Comparison of ENCODE assay signal across 11 mouse cellular contexts in genomic region chr6:36880643-36881263, GRCm38 (mm10).
DNase-seq lines count a peak whose midpoint lies in the region; ATAC-seq and TF ChIP-seq lines count a peak whose summit lies in the region.
"Had no signal": no experiment of that assay in that cellular context is flagged by ENCODE, and none has a peak within 500 bp of the region (broad histone marks: within the 10 kb centered on the region; RNA-seq: fewer than 3 reads in every experiment).

No protein-coding gene starts in this region.

- DNase-seq in heart, embryonic 10.5 days (ENCODE audit: low spot score): no peak
- no peak for DNase-seq in heart, adult 18-20 months
- peak; percentile 8 for DNase-seq in forebrain, postnatal 0 days
- DNase-seq in retina, postnatal 1 day: peak; percentile 24
- no peak for DNase-seq in thymus, adult 2 months
- DNase-seq in thymus, postnatal 36 days: no peak
- DNase-seq in layer of hippocampus, postnatal 10 days (ENCODE audit: low spot score in 2 of 2): no peak
- DNase-seq: heart, postnatal 14 days; liver, postnatal 0 days had no signal

- peak; percentile 23; the same call in 1 of the 2 replicates for ATAC-seq in forebrain, postnatal 0 days
- ATAC-seq in limb, embryonic 15.5 days (ENCODE audit: insufficient number of reproducible peaks, low FRiP score, low TSS enrichment, low read depth): 0 out of 2 replicates have a peak, but pooled peaks have one; percentile 30
- ATAC-seq: liver, postnatal 0 days had no signal

- H3K27me3 ChIP-seq in heart, embryonic 10.5 days (ENCODE audit: insufficient read depth, poor library complexity, severe bottlenecking): no peaks in the 10 kb centered on the region
- no peaks in the 10 kb centered on the region for H3K27me3 ChIP-seq in forebrain, postnatal 0 days (ENCODE audit: insufficient read depth, low read length)
- no peaks in the 10 kb centered on the region for H3K27me3 ChIP-seq in limb, embryonic 15.5 days
- no peaks in the 10 kb centered on the region for H3K27me3 ChIP-seq in thymus, adult 2 months (ENCODE audit: control insufficient read depth, insufficient read depth, low read length)

- H3K27ac ChIP-seq in heart, embryonic 10.5 days: peak overlapping the region; percentile 38
- 0 out of 2 replicates have a peak overlapping the region, but pooled peaks have one; percentile 11 for H3K27ac ChIP-seq in forebrain, postnatal 0 days (ENCODE audit: low read depth, low read length)
- H3K27ac ChIP-seq in limb, embryonic 15.5 days: peak overlapping the region; percentile 59
- no peak overlapping the region for H3K27ac ChIP-seq in thymus, adult 2 months (ENCODE audit: control insufficient read depth, insufficient read depth, low read length)

- H3K4me2 ChIP-seq in forebrain, postnatal 0 days (ENCODE audit: low read depth): no peak overlapping the region
- no peak overlapping the region for H3K4me2 ChIP-seq in limb, embryonic 15.5 days

- H3K4me3 ChIP-seq in heart, embryonic 10.5 days: no peak overlapping the region
- H3K4me3 ChIP-seq in forebrain, postnatal 0 days (ENCODE audit: low read depth, low read length): no peak overlapping the region
- no peak overlapping the region for H3K4me3 ChIP-seq in limb, embryonic 15.5 days
- H3K4me3 ChIP-seq in thymus, adult 2 months (ENCODE audit: control insufficient read depth, insufficient read depth, low read length): no peak overlapping the region
- H3K4me3 ChIP-seq: myocyte had no signal

- peaks cover 4% of the 10 kb centered on the region; the same call in 1 of the 2 replicates for H3K4me1 ChIP-seq in heart, embryonic 10.5 days
- peaks cover 14% of the 10 kb centered on the region; the same call in 1 of the 2 replicates for H3K4me1 ChIP-seq in forebrain, postnatal 0 days (ENCODE audit: insufficient read depth)
- peaks cover 12% of the 10 kb centered on the region; the same call in 1 of the 2 replicates for H3K4me1 ChIP-seq in limb, embryonic 15.5 days
- no peaks in the 10 kb centered on the region for H3K4me1 ChIP-seq in thymus, adult 2 months (replicated peaks; ENCODE audit: control insufficient read depth, insufficient read depth, low read length)

- H3K36me3 ChIP-seq in heart, embryonic 10.5 days: no peaks in the 10 kb centered on the region
- H3K36me3 ChIP-seq in forebrain, postnatal 0 days (ENCODE audit: insufficient read depth): no peaks in the 10 kb centered on the region
- no peaks in the 10 kb centered on the region for H3K36me3 ChIP-seq in limb, embryonic 15.5 days
- H3K36me3 ChIP-seq in thymus, adult 2 months (ENCODE audit: control insufficient read depth, insufficient read depth, low read length): no peaks in the 10 kb centered on the region

- TF ChIP-seq CTCF in forebrain, postnatal 0 days (IDR thresholded peaks at IDR 0.05; ENCODE audit: low read depth): no peak
- no peak for TF ChIP-seq CTCF in thymus, adult 2 months (IDR thresholded peaks at IDR 0.05; ENCODE audit: borderline replicate concordance, control insufficient read depth, extremely low read depth, insufficient read depth, low read length, poor library complexity)

- 54% methylated on average over 7 of the region's 7 CpGs for WGBS in heart, embryonic 10.5 days
- WGBS in forebrain, postnatal 0 days: 13% methylated on average over 7 of the region's 7 CpGs
- WGBS in limb, embryonic 15.5 days: 34% methylated on average over 7 of the region's 7 CpGs
- WGBS in thymus, adult 2 months: 89% methylated on average over 7 of the region's 7 CpGs

- H3K9ac ChIP-seq in forebrain, postnatal 0 days: no peak overlapping the region
- no peak overlapping the region for H3K9ac ChIP-seq in limb, embryonic 15.5 days
- H3K9ac ChIP-seq: liver, postnatal 0 days had no signal

- TF ChIP-seq POLR2A in thymus, adult 2 months (IDR thresholded peaks at IDR 0.05; ENCODE audit: control insufficient read depth, extremely low read depth, insufficient read depth, low read length, poor library complexity): no peak

- no peaks in the 10 kb centered on the region for H3K9me3 ChIP-seq in heart, embryonic 10.5 days
- no peaks in the 10 kb centered on the region for H3K9me3 ChIP-seq in forebrain, postnatal 0 days (ENCODE audit: low read length)
- H3K9me3 ChIP-seq in limb, embryonic 15.5 days: no peaks in the 10 kb centered on the region

Comparison
In these comparisons a context has a peak if more than half of its experiments do, and no peak if none do; other contexts are left out.
1. DNase-seq: peak in forebrain, postnatal 0 days (single experiment) and retina, postnatal 1 day (single experiment); none in heart, embryonic 10.5 days (single experiment), heart, adult 18-20 months (0 of 2), thymus, adult 2 months (single experiment), thymus, postnatal 36 days (0 of 2) and layer of hippocampus, postnatal 10 days (0 of 2).